Mouse (Mus musculus): ENCODE measurements at regions not wholly inside any gene's neighbourhood (a gene's known extent, or its start where the extent isn't known, plus 50 kb on each side); places are given as distances from the start of the nearest gene placed in this dataset.

GRCm38 (mm10) chr16:73652976-73653690 lies 758.5 kb downstream of the Robo2 start:
- TF ChIP-seq POLR2A (IDR thresholded peaks at IDR 0.05; ENCODE audit: borderline replicate concordance, extremely low read depth, insufficient read depth, insufficient read length, poor library complexity, severe bottlenecking) (no peak), CTCF (IDR thresholded peaks at IDR 0.05; ENCODE audit: borderline replicate concordance, extremely low read depth, insufficient read depth, insufficient read length) (no peak)

All from brain, embryonic 14.5 days (tissue).